Mouse (Mus musculus) cerebellum, adult (tissue): Measurements from ENCODE around the gene Apln.

Source experiments
- ATAC-seq: cut with Nextera tagmentation; 2 replicates; pipeline ENCODE4 v1.9.2; 2017; ENCODE audit warnings: mild to moderate bottlenecking, moderate library complexity, mixed read lengths; ENCODE audit not compliant: insufficient number of reproducible peaks, low FRiP score, low TSS enrichment

Apln gene

GRCm38 (mm10) chrX:48019940-48020339, 14.7 kb downstream of the Apln start:
- peak; percentile 71 for ATAC-seq

- ATAC-seq = no peak
Measured at GRCm38 (mm10) chrX:48019359-48019758, 15.3 kb downstream of the Apln start.

- ATAC-seq = no peak
Measured at GRCm38 (mm10) chrX:48016906-48017601, 17.6 kb downstream of the Apln start.

DNA sequence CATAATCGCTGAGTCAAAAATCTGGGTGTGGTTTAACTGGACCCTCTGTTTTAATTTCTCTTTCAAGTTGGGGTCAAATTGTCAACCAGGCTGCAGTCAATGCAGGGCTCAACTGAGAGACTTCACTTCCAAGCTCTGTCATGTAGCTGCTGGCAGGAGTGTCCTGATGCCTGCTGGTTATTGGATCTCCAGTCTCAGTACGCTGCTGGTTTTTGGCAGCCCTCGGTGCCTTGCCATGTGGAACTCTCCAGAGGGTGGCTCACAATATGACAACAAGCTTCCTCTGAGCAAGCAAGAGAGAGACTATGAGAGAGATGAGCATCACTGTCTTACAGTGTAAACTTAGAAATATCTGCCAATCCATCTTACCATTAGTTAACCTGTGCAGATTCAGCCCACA, 23.0 kb downstream of the Apln start:
- peak; percentile 93 for ATAC-seq

DNA sequence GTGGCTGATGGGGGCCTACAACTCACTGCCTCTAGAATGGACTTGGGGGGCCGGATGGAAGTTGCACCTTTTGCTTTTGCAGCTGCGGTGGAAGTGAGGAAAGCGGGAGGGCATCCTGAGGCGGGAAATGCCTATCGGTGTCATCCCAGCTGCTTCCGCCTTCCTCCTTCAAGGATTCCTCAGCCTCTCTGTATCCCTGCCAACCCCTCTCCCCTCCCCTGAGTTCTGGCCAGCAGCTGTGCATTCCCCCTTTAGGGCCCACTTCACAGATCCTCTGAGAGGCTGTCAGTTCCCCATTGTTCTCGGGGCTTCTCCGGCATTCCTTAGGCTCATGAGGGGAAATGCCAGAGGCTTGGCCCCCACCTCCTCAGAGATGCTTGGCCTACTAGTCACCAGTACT, 28.6 kb downstream of the Apln start:
- ATAC-seq = no peak

GRCm38 (mm10) chrX:48004786-48005185, 29.9 kb downstream of the Apln start:
- no peak for ATAC-seq

- ATAC-seq = no peak
Measured at GRCm38 (mm10) chrX:48001151-48001550, 33.5 kb downstream of the Apln start.

DNA sequence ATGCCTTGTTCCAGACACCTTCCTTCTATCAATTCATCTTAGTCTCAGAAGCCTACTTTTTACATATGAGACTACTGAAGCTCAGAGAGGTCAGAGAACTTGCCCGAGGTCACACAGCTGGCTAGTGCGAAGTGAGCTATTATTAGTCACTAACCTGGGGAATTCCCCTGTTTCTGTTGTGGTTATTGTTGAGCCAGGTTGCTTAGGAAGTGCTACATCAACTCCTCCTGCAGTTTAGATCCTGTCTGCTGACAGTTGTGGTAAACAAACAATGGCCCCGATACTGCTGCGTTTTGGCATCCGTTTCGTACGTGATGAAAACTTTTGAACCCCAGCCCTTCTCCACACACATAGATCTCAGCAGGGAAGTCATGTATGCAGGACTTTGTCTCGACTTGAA, 36.2 kb downstream of the Apln start:
- ATAC-seq = no peak

GRCm38 (mm10) chrX:47992606-47993005, 42.0 kb downstream of the Apln start:
- ATAC-seq = no peak

- ATAC-seq = no peak
Measured at GRCm38 (mm10) chrX:47988024-47988423, 46.6 kb downstream of the Apln start.

- ATAC-seq = no peak
Measured at GRCm38 (mm10) chrX:47985000-47985619, 49.5 kb downstream of the Apln start.

GRCm38 (mm10) chrX:47977078-47977477, 57.6 kb downstream of the Apln start:
- no peak for ATAC-seq

DNA sequence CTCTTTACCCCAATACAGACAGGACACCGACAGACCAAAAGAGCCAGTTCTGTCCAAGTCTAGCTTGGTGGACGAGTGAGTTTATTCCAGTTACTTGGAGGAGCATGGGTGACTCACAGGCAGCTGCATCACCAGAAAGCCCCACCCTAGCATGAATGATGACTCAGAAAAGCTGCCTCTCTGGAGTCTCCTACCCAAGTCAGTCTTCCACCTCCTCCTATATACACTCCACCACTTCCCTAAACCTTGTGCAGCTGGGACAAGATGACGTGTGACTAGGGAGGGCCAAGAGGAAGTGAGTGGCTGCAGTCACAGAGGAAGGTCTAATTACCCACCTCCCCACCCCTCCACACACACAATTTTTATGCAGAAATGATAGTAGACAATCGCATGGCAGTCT, 58.1 kb downstream of the Apln start:
- ATAC-seq = no peak
